Mouse (Mus musculus) left cerebral cortex, adult 9 months (tissue): ENCODE results near the gene Vcpkmt.

Experiments used
- DNase-seq, 2 experiments: peaks; one replicate each; pipeline ENCODE4 v3.0.0; 2022; ENCODE audit warnings: low spot score in 2 of 2

The Vcpkmt gene

GRCm38 (mm10) chr12:69538362-69538950 is 44.4 kb downstream of the Vcpkmt start:
- DNase-seq, result no peak

DNA sequence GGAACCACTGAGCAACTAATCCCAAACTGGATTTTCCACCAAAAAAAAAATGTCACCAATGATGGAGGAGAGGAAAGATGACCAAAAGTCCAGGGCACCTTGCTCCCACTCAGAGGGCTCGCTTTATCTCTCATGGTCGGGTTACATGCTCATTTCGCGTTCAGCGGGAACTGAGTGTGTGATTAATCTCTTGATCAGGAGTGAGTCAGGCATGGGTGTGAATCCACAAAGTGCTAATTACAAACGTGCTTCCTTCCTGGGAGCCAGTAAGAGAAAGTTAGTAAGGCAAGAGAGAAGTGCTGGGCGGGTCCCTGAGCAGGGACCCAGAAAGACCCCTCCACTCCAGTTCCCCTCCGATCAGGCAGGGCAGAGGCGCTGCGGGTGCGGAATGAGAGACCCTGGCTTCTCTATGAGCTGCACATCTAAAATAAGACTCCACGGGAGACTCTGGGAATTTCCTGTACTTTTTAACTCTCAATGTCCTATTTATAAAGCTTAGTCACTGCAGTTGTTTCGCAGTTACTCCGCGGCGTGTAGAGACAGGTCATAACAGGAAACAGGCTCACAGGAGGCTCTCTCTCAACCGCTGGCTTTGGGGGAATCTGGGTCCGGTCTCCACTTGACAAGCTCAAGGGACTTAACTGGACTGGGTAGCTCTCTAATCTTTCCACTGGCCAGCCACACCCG is 45.0 kb downstream of the Vcpkmt start:
- DNase-seq, result peak; percentile 15 to 40

GRCm38 (mm10) chr12:69537243-69537674 is 45.6 kb downstream of the Vcpkmt start:
- peak in 1 of 2 experiments; percentile 29 for DNase-seq

GRCm38 (mm10) chr12:69536616-69537242 is 46.1 kb downstream of the Vcpkmt start:
- DNase-seq, result no peak

DNA sequence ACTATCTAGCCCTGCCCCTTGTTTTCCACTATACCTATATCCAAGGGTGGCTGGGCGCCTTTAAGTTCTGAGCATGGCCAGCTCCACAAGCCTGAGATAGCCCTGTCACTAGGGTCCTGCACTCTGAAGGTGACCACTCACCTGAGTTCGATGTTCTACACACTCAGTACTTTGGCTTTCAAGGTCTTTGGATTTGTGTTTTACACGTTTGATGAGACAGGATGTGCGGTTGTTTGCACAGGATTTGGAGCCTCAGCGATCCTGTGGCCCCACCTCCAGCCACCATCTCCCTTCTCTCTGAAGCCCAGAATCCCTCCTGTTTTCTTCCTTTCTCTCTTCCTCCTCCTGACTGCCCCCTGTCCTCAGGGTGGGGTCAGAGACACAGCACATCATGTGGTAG is 49.6 kb downstream of the Vcpkmt start:
- no peak for DNase-seq

- no peak for DNase-seq
These were observed 50.3 kb downstream of the Vcpkmt start for GRCm38 (mm10) chr12:69532530-69532929.

DNA sequence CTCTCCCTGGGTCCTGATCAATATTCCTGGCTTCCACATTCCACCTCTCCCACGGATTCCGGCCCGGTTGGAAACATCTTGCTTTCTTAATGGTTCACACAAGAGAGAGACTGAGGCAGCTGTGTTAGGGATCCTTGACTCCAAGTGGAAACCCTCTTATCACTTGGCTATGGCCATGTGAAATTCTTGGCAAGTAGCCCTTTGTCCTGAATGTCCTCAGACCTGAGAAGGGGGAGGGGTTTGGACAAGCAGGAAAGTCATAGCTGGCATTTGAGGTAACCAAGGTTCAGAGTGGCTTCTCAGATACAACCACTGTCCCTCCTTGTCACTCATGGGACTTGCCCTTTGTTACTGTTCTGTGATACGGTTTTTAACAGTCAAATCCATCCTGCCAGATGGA is 50.7 kb downstream of the Vcpkmt start:
- DNase-seq, result no peak

- DNase-seq, result no peak
These were observed 53.0 kb downstream of the Vcpkmt start for GRCm38 (mm10) chr12:69529694-69530403.

DNA sequence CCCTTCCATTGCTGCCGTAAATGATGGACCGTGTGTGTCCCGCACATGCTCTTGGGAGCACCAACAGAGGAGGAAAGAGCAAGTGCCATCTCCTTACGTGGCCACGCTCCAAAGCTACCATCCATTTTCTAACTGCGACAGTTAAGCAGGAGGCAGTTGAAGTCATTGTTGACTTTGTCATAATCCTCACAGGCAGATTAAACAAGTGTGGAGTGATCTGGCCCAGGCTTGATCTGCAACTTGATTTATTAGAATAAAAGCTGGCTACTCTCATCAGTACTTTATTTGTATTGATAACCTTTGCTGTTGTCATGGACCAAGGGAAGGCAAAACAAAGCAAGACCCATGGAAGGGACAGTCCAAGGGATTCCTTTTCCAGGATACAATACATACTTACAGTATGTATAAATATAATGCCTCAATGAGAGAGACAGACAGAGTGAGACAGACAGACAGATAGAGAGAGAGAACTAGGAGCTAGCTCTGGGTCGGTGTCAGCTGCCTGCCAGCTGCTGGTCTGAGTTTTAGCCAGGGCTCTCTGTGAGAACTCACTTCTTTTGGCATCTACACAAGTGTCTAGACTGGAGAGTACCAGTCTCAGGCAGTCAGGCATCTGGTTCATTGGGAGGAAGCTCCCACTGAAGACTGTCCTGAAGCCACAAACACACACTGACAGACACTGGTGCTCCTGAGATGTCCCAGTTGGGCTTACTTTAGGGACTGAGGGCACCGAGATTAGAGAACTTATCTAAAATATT is 54.4 kb downstream of the Vcpkmt start:
- DNase-seq, result no peak
